Mouse (Mus musculus) gastrocnemius, adult 2 months (tissue): ENCODE measurements around the gene Ugt1a1. TPM values are rescaled to one million over a fixed set of nuclear protein-coding genes. Genes with fewer than 3 reads are reported as not detected.

ENCODE experiments used
- DNase-seq: peaks from one replicate; pipeline ENCODE4 v3.0.0; 2022
- H3K27ac ChIP-seq: fragments of 200-600 bp; 2 replicates; pipeline ENCODE4 v1.8.1; 2022; ENCODE audit warnings: mild to moderate bottlenecking
- H3K4me3 ChIP-seq: fragments of 200-600 bp; 2 replicates; pipeline ENCODE4 v1.8.1; 2022; ENCODE audit warnings: mild to moderate bottlenecking, moderate library complexity
- CTCF ChIP-seq: fragments of 200-600 bp; IDR thresholded peaks from 2 replicates; pipeline ENCODE4 v1.8.1; 2022; ENCODE audit warnings: antibody characterized with exemption, mild to moderate bottlenecking, moderate library complexity
- intact Hi-C: fragments of 180-260 bp; cut with DNase I; formaldehyde crosslinking; loops from one replicate; pipeline ENCODE4 v1.15.1; 2025
- total RNA-seq, 2 experiments: library from RNA; stranded (reverse); gene quantifications; 2 replicates each; pipeline ENCODE4 v1.2.3; 2021

Ugt1a1 gene
- total RNA-seq, 2 experiments from 2014 or later = not detected

DNA sequence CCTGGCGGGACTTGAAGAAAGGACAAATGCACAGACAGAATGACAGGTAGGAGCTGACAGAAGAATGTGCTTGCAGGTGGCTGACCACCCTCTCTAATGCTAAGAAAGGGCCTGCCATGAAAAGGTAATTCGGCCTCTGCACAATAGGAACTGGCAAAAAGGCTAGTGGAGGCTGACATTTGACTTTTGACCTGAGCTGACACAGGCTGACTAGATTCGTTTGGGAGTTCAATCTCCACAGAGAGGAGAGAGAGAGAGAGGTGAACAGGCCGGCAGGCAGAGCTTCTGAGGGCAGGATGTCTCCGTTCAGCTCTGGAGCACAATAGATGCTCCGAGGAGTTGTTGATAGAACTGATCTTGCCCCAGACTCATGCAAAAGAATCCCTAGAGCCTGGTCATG, 34.6 kb downstream of the Ugt1a1 start:
- Histone ChIP-seq H3K4me3 (no peak overlapping the region), H3K27ac (no peak overlapping the region)
- TF ChIP-seq CTCF = no peak
- no peak for DNase-seq
- intact Hi-C loops = no loop called here

DNA sequence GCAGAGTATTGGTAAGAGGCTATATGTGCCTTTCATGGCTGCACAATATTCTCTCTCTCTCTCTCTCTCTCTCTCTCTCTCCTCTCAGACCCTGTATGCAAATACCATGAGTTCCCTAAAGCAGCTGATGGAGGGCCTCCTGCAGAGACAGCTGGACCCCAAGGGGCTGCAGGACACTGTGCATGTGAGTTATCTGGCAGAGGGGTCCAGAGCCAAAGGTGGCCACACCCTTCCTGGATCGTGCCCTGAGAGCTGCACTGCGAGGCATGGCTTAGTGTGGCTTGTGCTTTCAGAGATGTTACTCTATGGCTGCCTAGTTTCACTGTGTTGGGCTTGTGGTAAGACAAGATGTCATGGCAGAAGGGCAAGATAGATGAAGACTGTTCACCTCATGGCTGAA, 35.9 kb downstream of the Ugt1a1 start:
- no peak for TF ChIP-seq CTCF
- Histone ChIP-seq H3K27ac (no peak overlapping the region), H3K4me3 (no peak overlapping the region)
- intact Hi-C loops = no loop called here
- DNase-seq = no peak

DNA sequence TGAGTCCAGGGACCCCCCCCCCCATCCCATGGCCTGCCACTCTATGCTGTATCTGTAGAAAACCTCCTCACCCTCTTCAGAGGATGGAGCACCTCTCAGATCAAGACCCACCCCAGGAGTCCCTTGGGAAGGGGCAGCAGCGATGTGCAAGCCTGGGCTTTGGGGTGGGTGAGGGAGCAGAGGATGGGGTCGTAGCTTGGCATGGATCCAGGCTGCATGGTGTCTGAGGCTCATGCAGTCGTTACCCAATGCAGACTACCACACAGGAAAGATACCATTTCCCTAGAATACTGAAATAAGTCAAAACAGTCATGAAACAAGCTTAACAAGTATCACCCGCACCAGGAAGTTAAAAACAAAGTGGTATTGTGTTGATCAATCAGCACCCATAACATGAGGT, 36.9 kb downstream of the Ugt1a1 start:
- no peak for TF ChIP-seq CTCF
- DNase-seq = no peak
- intact Hi-C loops = no loop called here
- Histone ChIP-seq H3K4me3 (no peak overlapping the region), H3K27ac (no peak overlapping the region)

DNA sequence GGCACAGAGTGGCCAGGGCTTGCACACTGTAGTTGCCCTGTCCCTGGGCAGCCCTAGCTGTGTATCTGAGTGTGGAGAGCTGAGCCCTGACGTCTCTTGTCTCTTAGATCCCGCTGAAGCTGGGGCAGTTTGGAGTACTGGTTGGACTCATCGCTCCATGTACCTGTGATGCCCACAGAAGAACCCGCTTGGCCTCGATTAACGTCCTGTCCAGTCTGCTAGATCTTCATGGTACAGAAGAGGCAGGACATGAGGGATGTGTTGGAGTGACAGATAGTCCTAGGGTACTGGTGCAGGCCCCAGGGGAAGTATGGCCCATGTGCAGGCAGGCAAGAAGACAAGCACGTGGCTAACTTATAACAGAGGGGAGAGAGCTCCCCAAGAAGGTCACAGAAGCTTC, 37.8 kb downstream of the Ugt1a1 start:
- no peak for DNase-seq
- no peak overlapping the region for H3K4me3 ChIP-seq
- intact Hi-C loops = no loop called here
- no peak for TF ChIP-seq CTCF
- H3K27ac ChIP-seq = no peak overlapping the region

DNA sequence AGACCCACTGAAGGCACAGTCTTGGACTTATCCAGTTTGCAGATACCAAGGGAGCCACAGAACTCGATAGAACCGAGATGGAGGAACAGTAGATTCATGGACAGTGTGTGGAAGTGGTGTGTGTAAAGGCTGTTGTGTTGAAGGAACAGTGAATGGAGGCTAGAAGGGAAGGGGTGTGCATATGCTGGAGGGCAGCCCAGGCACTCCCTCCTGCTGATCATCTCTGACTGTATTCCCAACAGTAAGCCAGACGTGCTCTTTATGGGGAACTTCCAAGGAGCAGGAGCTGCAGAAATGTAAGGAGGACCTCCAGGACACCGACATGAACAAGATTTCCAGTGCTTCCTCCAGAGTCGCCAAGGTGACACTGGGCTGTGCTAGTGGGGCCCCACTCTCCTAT, 38.3 kb downstream of the Ugt1a1 start:
- intact Hi-C loops = no loop called here

DNA sequence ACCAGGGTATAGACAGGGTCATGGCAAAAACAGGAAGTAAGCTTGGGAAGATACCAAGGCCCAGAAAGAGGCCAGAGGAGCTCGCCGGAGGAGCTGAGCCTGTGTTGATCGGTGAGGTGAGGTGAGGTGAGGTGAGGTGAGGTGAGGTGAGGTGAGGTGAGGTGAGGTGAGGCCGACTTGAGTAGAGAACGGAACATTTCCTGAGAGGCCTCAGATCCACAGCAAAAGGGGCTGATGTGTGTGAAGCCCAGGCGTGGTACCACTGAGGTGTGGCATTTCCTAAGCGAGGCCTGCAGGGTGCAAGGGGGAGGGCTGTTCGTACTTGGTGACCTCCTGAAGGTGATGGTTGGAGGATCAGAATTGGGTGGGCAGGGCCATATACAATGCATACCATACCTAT, 41.3 kb downstream of the Ugt1a1 start:
- TF ChIP-seq CTCF = no peak
- DNase-seq = no peak
- Histone ChIP-seq H3K27ac (no peak overlapping the region), H3K4me3 (no peak overlapping the region)
- intact Hi-C loops = no loop called here

More for the DNA sequence above, 38.3 kb downstream of the Ugt1a1 start:
- H3K27ac ChIP-seq = no peak overlapping the region
- H3K4me3 ChIP-seq = no peak overlapping the region
- DNase-seq = no peak
- TF ChIP-seq CTCF = no peak

DNA sequence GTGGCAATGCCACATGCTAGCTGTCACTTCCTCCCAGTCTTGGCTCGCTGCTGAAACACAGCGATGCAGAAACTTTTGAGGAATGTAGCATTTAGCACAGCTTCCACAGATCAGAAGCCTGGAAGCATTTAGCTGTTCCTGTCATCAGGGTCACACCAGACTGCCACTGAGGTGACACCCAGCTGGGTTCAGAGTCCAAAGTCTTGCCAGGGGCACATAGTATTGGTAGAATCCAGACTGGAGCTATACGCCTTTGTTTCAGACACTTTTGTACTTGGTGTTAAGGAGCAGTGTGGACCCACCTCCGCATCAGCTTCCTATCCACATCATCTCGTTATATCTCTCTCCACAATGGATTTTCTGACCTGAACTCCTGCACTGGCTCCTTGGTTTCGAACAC, 41.8 kb downstream of the Ugt1a1 start:
- intact Hi-C loops = no loop called here
- no peak for TF ChIP-seq CTCF
- DNase-seq = no peak
- H3K27ac ChIP-seq = no peak overlapping the region
- no peak overlapping the region for H3K4me3 ChIP-seq

DNA sequence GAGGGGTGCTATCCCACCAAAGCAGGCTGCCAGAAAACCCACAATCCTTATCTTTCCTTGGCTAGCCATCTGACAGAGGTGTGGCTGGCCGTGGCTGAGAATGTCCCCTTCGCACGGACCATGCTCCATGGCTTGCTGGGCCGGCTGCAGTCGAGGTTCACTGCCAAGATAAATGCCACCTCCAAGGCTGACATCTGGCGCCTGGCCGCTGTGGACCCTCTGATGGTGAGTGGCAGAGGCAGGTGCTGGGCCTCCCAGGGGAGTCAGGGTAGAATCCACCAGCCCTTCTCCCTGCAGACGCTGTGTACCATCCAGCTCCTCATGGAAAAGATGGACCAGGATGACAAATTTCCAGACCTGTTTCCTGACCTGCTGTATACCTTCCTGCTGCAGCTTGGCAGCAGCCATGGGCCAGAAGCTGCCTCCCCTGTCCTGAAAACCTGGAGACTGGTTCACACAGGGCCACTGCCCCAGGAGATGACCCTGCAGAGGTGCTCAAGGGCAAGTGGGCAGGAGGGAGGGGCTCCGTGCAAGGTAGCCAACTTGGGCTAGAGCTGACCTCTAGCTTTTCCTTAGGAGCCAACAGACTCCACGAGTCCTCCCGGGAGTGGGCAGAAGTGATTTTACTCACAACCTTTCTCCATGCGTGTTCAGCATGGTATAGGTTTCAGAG, 43.2 kb downstream of the Ugt1a1 start:
- intact Hi-C loops = no loop called here
- no peak for DNase-seq

DNA sequence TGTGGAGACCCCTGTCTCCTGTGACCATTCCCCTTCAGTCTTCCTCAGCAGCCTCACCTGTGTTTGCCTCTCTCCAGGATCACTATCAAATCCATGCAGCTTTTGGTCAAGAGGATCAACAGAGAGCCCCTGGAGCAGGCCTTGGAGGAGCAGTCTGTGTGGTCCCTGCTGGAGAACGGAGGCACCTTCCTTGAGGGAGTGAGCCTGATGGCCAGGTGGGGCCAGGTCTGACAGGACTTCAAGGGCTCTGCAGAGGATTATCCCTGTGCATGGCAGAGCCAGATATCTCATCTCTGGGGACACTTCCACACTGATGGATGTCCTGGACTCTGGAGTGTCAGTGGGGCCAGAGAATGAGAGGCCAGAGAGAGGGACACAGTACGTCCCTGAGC, 43.7 kb downstream of the Ugt1a1 start:
- intact Hi-C loops = no loop called here
- TF ChIP-seq CTCF = no peak
- Histone ChIP-seq H3K4me3 (no peak overlapping the region), H3K27ac (no peak overlapping the region)
- DNase-seq = no peak

More for the DNA sequence above, 43.2 kb downstream of the Ugt1a1 start:
- no peak for TF ChIP-seq CTCF
- no peak overlapping the region for H3K4me3 ChIP-seq
- H3K27ac ChIP-seq = no peak overlapping the region

DNA sequence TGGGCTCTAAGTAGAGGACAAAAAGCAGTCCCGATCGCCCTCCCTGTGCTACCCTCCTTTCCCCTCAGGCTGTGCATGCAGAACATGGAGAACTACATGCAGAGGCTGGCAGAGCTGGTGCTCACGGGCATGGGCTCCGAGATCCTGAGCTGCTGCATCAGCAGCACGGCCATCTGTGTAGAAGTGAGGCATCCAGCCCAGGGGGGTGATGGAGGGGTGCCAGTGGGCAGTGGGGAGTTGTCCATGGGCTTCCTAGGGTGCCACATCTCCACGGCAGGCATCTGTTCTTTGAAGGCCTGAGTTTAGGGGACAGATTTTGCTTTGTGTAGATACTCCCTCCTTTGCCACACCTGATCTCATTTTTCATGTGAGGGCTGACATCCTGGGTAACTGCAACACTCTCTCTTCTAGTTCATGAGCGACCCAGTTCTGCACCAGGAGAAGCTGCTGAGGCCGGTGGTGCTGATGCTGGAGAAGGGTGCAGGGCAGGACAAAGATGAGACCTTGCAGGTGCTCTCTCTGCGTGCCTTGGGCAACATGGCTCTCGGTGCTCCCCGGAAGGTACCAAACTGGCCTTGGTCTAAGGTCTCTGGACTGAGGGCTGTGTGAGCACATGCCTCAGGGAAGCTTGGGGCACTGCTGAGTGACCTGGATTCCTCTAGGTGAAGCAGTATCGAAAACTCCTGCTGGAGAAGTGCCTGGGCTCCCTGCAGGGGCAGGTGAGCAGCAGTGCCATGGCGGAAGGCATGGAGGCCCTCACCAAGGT, 44.4 kb downstream of the Ugt1a1 start:
- no peak for TF ChIP-seq CTCF
- peak; percentile 41 for DNase-seq
- Histone ChIP-seq H3K27ac (no peak overlapping the region), H3K4me3 (no peak overlapping the region)
- intact Hi-C loops = no loop called here

DNA sequence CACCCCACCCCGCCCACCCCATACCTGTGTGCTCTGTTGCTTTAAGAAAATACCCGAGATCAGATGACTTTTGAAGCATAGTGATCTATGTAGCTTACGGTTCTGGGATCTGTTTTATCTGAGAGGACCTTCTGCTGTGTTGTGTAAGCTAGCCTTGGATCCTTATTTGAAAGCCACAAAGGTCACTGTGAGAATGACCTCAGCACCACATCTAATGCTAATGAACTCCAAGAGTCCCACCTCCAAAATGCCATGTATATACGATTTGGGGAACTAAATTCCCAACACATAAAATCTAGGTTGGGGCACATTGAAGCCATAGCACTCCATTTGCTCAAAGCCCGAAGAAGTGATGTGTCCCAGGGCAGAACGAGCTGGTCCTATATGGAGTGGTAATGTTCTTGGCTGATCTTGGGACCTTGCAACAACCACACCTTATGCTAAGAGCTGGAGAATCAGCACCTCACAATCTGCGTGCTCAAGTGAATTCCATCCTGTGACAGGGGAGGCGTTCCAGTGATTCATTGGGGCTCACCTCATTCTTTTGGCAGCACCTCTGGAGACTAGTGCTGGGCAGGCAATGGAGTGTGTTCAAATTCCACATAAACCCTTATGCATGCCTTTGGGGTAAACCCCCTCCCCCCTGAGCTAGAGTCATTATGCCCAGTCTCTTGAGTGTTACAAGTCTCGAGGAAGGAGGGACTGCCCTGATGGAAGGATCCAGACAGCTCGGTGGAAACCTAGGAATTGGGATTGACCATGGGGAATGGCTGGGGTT, 45.3 kb downstream of the Ugt1a1 start:
- no peak overlapping the region for H3K27ac ChIP-seq
- intact Hi-C loops = no loop called here
- no peak for DNase-seq
- TF ChIP-seq CTCF = no peak
- H3K4me3 ChIP-seq = no peak overlapping the region

DNA sequence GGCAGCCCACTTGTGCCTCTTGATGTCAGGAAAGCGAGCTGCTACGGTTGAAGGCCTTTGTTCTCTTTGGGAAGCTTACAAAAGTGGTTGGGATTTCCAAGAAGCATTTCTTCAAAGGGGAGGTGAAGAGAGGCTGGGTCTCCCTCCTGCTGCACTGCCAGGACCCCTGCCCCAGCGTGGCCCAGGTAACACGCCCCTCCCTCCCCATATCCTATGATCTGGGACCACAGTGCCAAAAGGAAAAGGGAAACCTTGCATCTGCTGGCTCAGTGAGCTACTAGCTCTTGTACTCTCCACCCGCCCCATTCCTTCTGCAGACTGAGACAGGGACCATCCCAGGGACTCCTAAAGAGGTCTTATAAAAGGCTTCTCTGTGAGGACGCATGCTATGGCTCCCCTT, 45.9 kb downstream of the Ugt1a1 start:
- Histone ChIP-seq H3K4me3 (no peak overlapping the region), H3K27ac (no peak overlapping the region)
- DNase-seq = no peak
- no peak for TF ChIP-seq CTCF
- intact Hi-C loops = no loop called here

DNA sequence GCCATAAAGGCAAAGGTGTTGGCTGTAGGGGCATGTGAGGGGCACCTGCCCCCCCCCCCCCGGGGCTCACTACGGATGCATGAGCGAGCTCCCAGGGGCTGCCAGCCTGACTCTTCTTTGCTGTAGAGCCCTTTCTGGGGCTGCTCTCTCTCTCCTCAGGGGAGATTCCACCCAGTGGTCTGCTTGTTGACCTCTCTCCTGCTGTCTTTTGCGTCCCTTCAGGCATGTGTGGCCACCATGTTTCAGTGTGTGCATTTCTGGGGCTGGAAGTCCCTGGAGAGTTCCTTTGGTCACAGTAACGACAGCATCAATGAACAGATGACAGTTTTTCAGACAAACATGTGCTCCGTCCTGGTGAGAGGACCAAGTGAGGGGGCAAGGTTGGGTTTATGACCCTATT, 46.6 kb downstream of the Ugt1a1 start:
- TF ChIP-seq CTCF = no peak
- no peak for DNase-seq
- intact Hi-C loops = no loop called here
- H3K27ac ChIP-seq = no peak overlapping the region
- no peak overlapping the region for H3K4me3 ChIP-seq
